Mouse (Mus musculus) forebrain, embryonic 15.5 days (tissue): Measurements from ENCODE around the gene Myo15b. TPM values are rescaled to one million over a fixed set of nuclear protein-coding genes. Genes with fewer than 3 reads are reported as not detected.

Experiments used
- ATAC-seq: fragments of 200-750 bp; cut with Nextera tagmentation; replicated peaks from 2 replicates; pipeline ENCODE4 v1.8.0; 2017; ENCODE audit warnings: mild to moderate bottlenecking, moderate TSS enrichment, moderate library complexity
- H3K27ac ChIP-seq: fragments of 300-500 bp; sonication (generic); replicated peaks from 2 replicates; pipeline ENCODE4 v1.5.1; 2015; ENCODE audit warnings: mild to moderate bottlenecking, inconsistent platforms
- H3K27me3 ChIP-seq: fragments of 300-500 bp; sonication (generic); 2 replicates; pipeline ENCODE4 v1.6.1; 2015; ENCODE audit warnings: inconsistent platforms
- H3K36me3 ChIP-seq: fragments of 300-500 bp; sonication (generic); 2 replicates; pipeline ENCODE4 v1.6.1; 2015; ENCODE audit warnings: mild to moderate bottlenecking, inconsistent platforms
- H3K4me1 ChIP-seq: fragments of 300-500 bp; sonication (generic); 2 replicates; pipeline ENCODE4 v1.6.1; 2015; ENCODE audit warnings: inconsistent platforms
- H3K4me2 ChIP-seq: fragments of 300-500 bp; sonication (generic); replicated peaks from 2 replicates; pipeline ENCODE4 v1.6.1; 2015; ENCODE audit warnings: mild to moderate bottlenecking, inconsistent platforms
- H3K4me3 ChIP-seq: fragments of 300-500 bp; sonication (generic); 2 replicates; pipeline ENCODE4 v1.5.1; 2015; ENCODE audit warnings: mild to moderate bottlenecking, inconsistent platforms
- H3K9ac ChIP-seq: fragments of 300-500 bp; sonication (generic); replicated peaks from 2 replicates; pipeline ENCODE4 v1.6.1; 2015; ENCODE audit warnings: mild to moderate bottlenecking, inconsistent platforms
- H3K9me3 ChIP-seq: fragments of 300-500 bp; sonication (generic); 2 replicates; pipeline ENCODE4 v1.6.1; 2016; ENCODE audit warnings: inconsistent platforms
- WGBS: fragments of 180-500 bp; shearing (Covaris S2); methylation state at CpG from one replicate; pipeline ENCODE4 v1.1.7; 2015; ENCODE audit warnings: mixed read lengths; 5-methylcytosine and 5-hydroxymethylcytosine counted together
- polyA plus RNA-seq: library from polyadenylated mRNA; unstranded; fragments of >200 nt; fragmentation: Nextera tagmentation; extraction: Ambion mirVana; gene quantifications from 2 replicates; pipeline ENCODE4 v1.2.1, GENCODE M21; 2015

Gene Myo15b
- polyA plus RNA-seq, 1 experiment from 2014 or later = 0.17 TPM

DNA sequence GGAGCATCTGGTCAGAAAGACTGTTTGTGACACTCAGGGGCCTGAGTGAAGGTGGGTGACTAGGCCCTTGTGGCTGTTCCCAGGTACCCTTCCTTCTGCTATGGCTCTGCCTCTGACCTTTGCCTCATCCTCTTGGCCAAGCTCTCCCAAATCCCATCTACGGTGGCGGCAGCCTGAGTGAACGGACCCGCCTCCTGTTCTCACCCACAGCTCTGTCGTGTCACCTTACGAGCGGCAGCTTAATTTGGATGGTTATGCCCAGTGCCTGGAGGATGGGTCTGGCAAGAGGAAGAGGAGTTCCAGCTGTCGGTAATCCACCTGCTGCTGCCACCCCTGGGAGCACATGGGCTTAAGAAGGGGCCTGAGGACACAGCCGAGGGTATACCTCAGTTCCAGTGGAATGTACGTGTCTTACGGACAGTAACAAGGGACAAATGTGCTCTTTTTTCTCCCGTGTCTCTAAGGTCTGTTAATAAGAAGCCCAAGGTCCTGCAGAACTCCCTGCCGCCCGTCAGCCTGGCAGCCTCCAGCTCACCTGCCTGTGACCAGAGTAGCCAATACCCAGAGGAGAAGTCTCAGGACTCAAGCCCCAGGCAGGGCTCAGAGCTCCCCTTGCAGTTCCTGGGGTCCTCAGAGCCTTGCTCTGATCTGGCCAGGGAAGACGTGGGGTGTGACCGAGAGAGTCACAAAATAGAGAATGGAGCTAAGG, 38.1 kb upstream of the Myo15b start:
- Histone ChIP-seq H3K4me3 (no peak overlapping the region), H3K27ac (no peak overlapping the region), H3K4me2 (no peak overlapping the region), H3K27me3 (peaks cover 12% of the 10 kb centered on the region), H3K36me3 (peaks cover 33% of the 10 kb centered on the region), H3K4me1 (peaks cover 24% of the 10 kb centered on the region), H3K9ac (no peak overlapping the region), H3K9me3 (no peaks in the 10 kb centered on the region)
- 90% methylated on average over 16 of the region's 16 CpGs for WGBS
- no peak for ATAC-seq

DNA sequence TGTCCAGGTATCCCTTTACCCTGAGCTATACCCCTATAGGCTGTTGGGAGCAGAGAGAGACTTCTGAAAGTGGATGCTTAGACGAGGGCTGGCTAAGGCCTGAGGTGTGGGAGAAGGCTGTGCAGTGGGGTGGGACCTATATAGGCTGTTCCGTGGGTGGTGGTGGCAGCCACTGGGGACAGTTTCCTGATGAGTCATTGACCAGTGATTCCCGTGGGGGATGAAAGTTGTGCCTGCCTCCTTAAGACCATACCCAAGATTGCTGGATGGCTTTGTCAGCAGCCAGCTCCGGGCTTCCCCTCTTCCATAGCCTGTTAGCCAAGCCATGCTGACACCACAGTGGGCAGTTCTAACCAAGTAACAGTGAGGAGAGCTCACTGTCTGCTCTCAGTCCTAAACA, 37.2 kb upstream of the Myo15b start:
- peaks cover 15% of the 10 kb centered on the region for H3K4me1 ChIP-seq
- ATAC-seq = no peak
- no peaks in the 10 kb centered on the region for H3K9me3 ChIP-seq
- no peak overlapping the region for H3K4me3 ChIP-seq
- WGBS = 83% methylated on average over 4 of the region's 4 CpGs
- no peak overlapping the region for H3K27ac ChIP-seq
- H3K9ac ChIP-seq = no peak overlapping the region
- H3K4me2 ChIP-seq = no peak overlapping the region
- peaks cover 33% of the 10 kb centered on the region for H3K36me3 ChIP-seq
- H3K27me3 ChIP-seq = peaks cover 21% of the 10 kb centered on the region

DNA sequence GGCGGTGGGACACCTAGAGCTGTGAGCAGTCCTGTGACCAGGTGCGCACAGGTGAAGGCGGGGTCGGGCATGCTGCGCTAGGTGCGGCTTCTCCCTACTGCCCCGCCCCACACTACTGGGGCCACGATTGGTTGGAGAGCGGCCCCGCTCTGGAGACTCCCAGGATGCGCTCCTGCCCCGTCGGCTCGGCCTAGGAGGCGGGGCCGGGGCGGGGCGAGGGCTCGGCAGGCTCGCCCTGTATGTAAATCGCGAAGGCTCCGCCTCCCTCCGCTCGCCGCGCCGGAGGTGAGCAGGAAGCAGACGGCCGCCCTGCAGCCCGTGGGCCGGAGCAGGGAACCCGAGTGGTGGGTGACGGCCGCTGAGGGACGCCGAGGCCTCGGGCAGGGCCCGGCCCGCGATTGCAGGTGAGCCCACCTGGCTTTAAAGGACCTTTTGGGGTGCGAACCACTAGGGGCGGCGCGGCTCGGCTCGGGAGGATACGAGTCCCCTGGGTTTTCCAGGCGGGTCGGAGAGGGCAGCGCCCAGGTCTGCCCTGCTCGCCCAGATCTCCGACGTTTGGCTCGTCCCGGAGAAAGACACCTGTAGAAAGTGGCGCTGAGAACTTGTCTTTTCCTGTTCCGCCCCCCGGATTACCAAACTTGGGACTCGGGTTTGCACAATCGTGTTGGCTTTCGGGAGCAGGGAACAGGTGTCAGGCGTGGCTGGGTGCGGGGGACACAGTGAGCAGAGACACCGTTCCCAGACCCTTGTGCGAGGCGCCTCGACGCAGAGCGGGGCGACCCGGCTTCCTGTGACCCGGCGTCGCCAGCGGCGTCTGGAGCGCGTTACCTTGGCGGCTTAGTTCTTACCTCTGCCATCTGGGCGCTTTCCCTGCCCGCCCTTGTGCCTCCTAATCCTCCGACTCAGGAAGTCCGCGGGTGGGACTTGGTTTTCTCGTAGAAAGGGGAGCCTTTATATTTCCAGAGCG, 34.1 kb upstream of the Myo15b start, which contains the start of gene Llgl2:
TSS of gene Llgl2 (plus strand) at position 276 of the 967 bp plus-strand sequence.
- H3K4me2 ChIP-seq = peak within 1 kb of the TSS; percentile 95
- peaks cover 29% of the 10 kb centered on the region for H3K36me3 ChIP-seq
- peaks cover 31% of the 10 kb centered on the region for H3K27me3 ChIP-seq
- peak; percentile 88 for ATAC-seq
- 1% methylated on average over 86 of the region's 87 CpGs for WGBS
- H3K4me3 ChIP-seq = peak within 1 kb of the TSS; percentile 60
- H3K27ac ChIP-seq = no peak within 1 kb of the TSS
- H3K9ac ChIP-seq = peak within 1 kb of the TSS; percentile 49
- H3K4me1 ChIP-seq = peaks cover 13% of the 10 kb centered on the region
- no peaks in the 10 kb centered on the region for H3K9me3 ChIP-seq

DNA sequence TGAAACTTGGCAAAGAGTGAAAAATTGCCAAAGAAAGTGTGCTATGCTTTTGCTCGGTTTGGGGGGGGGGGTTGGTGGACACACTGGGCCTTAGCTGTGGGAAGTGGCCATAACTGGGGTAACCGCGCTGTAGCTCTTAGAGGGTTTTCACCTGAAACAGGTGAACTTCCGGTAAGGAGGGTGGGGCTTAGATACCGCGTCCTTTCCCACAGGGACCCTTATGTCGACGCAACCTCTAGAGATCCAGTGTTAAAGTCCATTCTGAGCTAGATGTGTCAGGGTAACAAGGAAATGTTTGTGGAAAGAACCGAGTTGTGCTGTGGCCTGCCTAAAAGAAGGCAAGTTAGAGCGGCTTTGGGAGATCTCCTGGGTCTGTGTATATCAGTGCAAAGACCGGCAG, 33.4 kb upstream of the Myo15b start:
- 18% methylated on average over 11 of the region's 11 CpGs for WGBS

DNA sequence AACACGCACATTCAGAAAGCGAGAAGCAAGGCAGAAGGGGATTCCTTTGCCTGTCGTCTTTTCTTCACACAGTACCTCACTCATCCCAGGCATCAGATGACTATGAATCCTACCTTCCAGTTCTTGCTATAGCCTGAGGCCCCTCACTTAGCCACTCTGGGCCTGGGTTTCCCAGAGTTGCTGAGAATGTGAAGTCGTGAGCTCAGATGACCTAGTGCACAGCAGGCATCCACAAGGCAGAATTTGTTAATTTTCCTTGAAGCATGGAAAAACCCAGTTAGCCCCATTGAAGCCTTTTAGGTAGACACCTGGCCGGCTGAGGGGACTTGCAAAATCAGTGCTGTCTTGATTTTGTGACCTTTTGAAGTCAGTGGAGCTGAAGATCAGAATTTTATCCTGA, 31.7 kb upstream of the Myo15b start:
- H3K9me3 ChIP-seq = no peaks in the 10 kb centered on the region
- H3K36me3 ChIP-seq = peaks cover 9% of the 10 kb centered on the region
- whole genome bisulfite sequencing = 43% methylated on average over 5 of the region's 5 CpGs
- peaks cover 40% of the 10 kb centered on the region for H3K27me3 ChIP-seq
- peaks cover 13% of the 10 kb centered on the region for H3K4me1 ChIP-seq
- no peak for ATAC-seq
- H3K9ac ChIP-seq = no peak overlapping the region
- H3K4me2 ChIP-seq = no peak overlapping the region
- no peak overlapping the region for H3K4me3 ChIP-seq
- no peak overlapping the region for H3K27ac ChIP-seq

More for the DNA sequence above, 33.4 kb upstream of the Myo15b start:
- no peaks in the 10 kb centered on the region for H3K9me3 ChIP-seq
- H3K4me1 ChIP-seq = peaks cover 13% of the 10 kb centered on the region
- H3K9ac ChIP-seq = no peak overlapping the region
- H3K27ac ChIP-seq = no peak overlapping the region
- 0 out of 2 replicates have a peak overlapping the region, but pooled peaks have one; percentile 60 for H3K4me3 ChIP-seq
- peak overlapping the region; percentile 95; the same call in 1 of the 2 replicates for H3K4me2 ChIP-seq
- peaks cover 31% of the 10 kb centered on the region for H3K27me3 ChIP-seq
- H3K36me3 ChIP-seq = peaks cover 26% of the 10 kb centered on the region
- ATAC-seq = no peak

DNA sequence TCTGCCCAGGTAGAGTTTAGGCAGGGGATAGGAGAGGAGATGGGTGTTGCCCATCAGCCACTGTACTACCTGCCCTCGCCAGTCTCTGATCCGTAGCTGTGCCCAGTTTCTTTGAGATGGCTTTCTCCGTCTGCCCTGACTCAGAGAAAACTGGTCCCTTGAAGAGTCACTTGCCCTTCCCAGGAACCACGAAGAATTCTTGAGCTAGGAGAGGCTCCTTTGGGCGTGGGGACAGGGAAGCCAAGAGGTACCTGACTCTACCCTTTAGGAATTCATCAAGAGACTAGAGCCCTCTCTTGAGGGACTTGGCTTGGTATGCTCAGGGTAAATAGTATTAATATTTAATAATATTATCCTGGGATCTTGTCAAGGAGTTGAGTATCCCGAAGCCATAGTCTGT, 30.6 kb upstream of the Myo15b start:
- Histone ChIP-seq H3K4me2 (no peak overlapping the region), H3K9me3 (no peaks in the 10 kb centered on the region), H3K9ac (no peak overlapping the region), H3K4me1 (peaks cover 13% of the 10 kb centered on the region), H3K4me3 (no peak overlapping the region), H3K27ac (no peak overlapping the region), H3K27me3 (peaks cover 43% of the 10 kb centered on the region), H3K36me3 (no peaks in the 10 kb centered on the region)
- 82% methylated on average over 6 of the region's 6 CpGs for WGBS
- no peak for ATAC-seq

DNA sequence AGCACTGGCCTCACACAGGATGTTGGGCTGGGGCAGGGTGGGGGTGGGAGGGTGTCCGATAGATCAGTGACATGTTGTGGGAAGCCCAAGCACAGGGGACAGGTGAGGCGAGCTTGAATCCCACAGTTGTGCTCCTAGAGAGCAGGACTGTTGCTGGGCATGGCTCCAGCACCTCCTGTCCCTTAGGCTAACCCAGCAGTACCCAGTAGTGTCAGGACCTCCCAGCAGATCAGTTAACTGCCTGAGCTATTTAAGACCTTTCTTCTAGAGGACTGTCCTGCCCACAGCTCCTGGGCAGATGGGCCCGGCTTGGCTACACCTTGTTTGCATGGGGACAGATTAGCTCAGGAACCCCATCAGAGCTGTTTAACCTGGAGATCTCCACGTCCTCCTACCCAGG, 29.2 kb upstream of the Myo15b start:
- no peak overlapping the region for H3K4me3 ChIP-seq
- no peak for ATAC-seq
- H3K9ac ChIP-seq = no peak overlapping the region
- peaks cover 42% of the 10 kb centered on the region for H3K27me3 ChIP-seq
- peaks cover 7% of the 10 kb centered on the region for H3K4me1 ChIP-seq
- no peaks in the 10 kb centered on the region for H3K36me3 ChIP-seq
- H3K27ac ChIP-seq = no peak overlapping the region
- 68% methylated on average over 4 of the region's 4 CpGs for WGBS
- no peaks in the 10 kb centered on the region for H3K9me3 ChIP-seq
- H3K4me2 ChIP-seq = no peak overlapping the region

DNA sequence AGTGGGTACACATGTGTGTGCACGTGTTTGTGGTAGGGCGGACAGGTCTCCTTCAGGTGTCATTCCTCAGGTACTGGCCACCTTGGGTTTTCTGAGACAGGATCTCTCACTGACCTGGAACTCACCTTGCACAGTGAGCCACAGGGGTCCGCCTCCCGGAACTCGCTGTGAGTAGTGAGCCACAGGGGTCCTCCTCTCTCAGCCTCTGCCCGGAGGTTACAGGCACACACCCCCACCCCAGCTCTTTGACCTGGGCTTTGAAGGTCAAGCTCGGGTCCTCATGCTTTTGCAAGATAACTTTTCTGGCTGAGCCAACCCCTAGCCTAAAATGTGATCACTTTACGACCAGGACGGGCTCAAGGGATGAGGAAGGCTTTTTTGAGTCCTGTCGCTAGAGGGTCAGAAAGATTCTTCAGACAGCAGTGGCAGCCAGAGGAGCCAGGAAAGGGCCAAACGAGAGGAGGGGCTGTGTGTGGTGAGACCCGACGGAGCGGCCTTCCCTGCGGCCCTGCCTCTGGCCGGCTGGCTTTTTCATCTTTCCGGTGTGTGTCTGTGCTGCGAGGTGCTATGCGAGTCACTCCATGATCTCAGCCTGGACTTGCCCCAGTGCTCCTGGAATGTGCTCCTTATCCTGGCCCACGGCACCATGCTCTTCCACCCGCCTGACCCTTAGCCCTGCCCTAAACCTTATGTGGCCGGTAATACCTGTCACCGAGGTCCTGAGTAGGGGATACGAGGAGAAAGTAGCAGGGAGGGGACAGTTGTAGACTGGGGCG, 27.5 kb upstream of the Myo15b start:
- H3K4me2 ChIP-seq = no peak overlapping the region
- no peak overlapping the region for H3K4me3 ChIP-seq
- H3K36me3 ChIP-seq = no peaks in the 10 kb centered on the region
- ATAC-seq = no peak
- H3K9ac ChIP-seq = no peak overlapping the region
- H3K9me3 ChIP-seq = no peaks in the 10 kb centered on the region
- H3K27ac ChIP-seq = no peak overlapping the region
- H3K4me1 ChIP-seq = no peaks in the 10 kb centered on the region
- 24% methylated on average over 25 of the region's 25 CpGs for WGBS
- peaks cover 25% of the 10 kb centered on the region for H3K27me3 ChIP-seq

DNA sequence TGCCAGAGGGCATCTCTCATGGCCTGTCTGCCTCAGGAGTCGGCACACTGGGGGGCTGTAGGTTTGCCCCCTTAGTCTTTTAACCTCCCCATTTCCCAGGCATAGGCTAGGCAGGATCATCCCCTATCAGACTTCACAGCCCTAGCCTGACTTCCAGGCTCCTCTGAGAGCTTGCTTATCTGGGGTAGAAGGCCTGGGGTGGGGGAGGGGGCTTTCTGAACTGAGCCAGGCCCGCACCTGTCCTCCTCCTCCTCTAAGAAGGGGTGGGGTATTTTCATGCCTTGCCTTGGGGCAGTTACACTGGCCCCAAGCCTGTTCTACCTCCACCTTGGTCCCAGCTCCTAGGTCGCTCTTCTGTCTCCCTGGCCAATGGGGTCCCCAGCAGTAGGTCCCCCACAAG, 26.7 kb upstream of the Myo15b start:
- no peak for ATAC-seq
- Histone ChIP-seq H3K4me3 (no peak overlapping the region), H3K36me3 (no peaks in the 10 kb centered on the region), H3K4me2 (no peak overlapping the region), H3K9me3 (no peaks in the 10 kb centered on the region), H3K9ac (no peak overlapping the region), H3K4me1 (no peaks in the 10 kb centered on the region), H3K27ac (no peak overlapping the region), H3K27me3 (peaks cover 17% of the 10 kb centered on the region; the same call in 1 of the 2 replicates)
- WGBS = 61% methylated on average over 3 of the region's 3 CpGs

DNA sequence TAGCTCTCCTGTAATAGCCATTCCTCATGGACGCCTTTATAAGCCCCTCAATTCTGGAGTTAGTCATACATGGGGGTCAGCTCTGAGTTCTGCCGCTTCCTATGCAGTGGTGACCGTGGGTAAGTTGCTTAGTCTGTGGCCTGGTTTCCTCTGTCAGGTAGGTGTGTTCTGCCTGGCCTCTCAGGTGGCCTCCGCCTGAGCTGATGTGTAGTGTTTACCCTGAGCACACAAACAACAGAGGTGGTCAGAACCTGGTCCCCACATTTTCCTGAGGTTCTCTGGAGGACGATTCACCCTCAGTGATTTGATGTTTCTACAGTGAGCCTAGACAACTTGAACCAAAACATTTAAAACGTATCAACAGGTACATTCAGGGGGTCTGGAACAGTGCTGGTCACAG, 26.1 kb upstream of the Myo15b start:
- H3K9ac ChIP-seq = no peak overlapping the region
- H3K27ac ChIP-seq = no peak overlapping the region
- no peaks in the 10 kb centered on the region for H3K36me3 ChIP-seq
- no peak overlapping the region for H3K4me2 ChIP-seq
- no peak for ATAC-seq
- no peaks in the 10 kb centered on the region for H3K4me1 ChIP-seq
- no peaks in the 10 kb centered on the region for H3K9me3 ChIP-seq
- H3K27me3 ChIP-seq = peaks cover 15% of the 10 kb centered on the region; the same call in 1 of the 2 replicates
- no peak overlapping the region for H3K4me3 ChIP-seq
- WGBS = 76% methylated on average over 6 of the region's 6 CpGs

DNA sequence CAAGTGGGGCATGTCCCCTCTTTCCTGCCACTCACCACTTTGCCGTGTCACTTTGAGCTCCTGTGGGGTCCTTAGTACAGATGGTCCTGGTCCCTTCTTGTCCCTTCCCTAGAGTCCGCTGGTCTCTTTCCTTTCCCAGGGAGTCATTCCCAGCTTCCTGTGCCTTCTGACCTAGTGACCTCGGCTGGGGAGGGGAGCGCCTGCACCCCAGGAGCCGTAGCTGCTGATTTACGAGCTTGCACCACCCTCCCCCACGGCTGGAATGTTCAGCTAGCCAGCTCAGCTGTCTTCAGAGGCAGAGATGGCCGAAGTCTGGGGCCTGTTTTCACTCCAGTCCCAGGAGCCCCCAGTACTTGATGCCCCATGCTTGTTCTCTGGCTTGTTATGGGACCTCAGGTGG, 25.7 kb upstream of the Myo15b start:
- no peak for ATAC-seq
- WGBS = 24% methylated on average over 8 of the region's 8 CpGs
- Histone ChIP-seq H3K27ac (no peak overlapping the region), H3K4me1 (no peaks in the 10 kb centered on the region), H3K4me2 (no peak overlapping the region), H3K4me3 (no peak overlapping the region), H3K27me3 (peaks cover 12% of the 10 kb centered on the region; the same call in 1 of the 2 replicates), H3K9me3 (no peaks in the 10 kb centered on the region), H3K36me3 (no peaks in the 10 kb centered on the region), H3K9ac (no peak overlapping the region)
